Mouse (Mus musculus): ENCODE results near the gene Apol6.

GRCm38 (mm10) chr15:77027675-77028074 is 16.9 kb upstream of the Apol6 start:
- no peak for TF ChIP-seq CTCF (IDR thresholded peaks at IDR 0.05)
- no peak for TF ChIP-seq EP300 (IDR thresholded peaks at IDR 0.05)
